In genomic region chr10:11039323-11039722, GRCm38 (mm10) we compare ENCODE assay signal across 31 mouse cellular contexts. TPM values are rescaled to one million over a fixed set of nuclear protein-coding genes. Genes with fewer than 3 reads are reported as not detected.
DNase-seq lines count a peak whose midpoint lies in the region; ATAC-seq and TF ChIP-seq lines count a peak whose summit lies in the region.
"Had no signal": no experiment of that assay in that cellular context is flagged by ENCODE, and none has a peak within 500 bp of the region (broad histone marks: within the 10 kb centered on the region; RNA-seq: fewer than 3 reads in every experiment).

No protein-coding gene starts in this region.

- ATAC-seq in intestine, postnatal 0 days, result no peak
- no peak for ATAC-seq in intestine, embryonic 16.5 days
- ATAC-seq: forebrain, embryonic 13.5 days; inflammation-experienced regulatory T-cells, adult 6 months; lung, postnatal 0 days had no signal

- 0 out of 2 replicates have a peak, but pooled peaks have one; percentile 18 for TF ChIP-seq CTCF in intestine, postnatal 0 days (IDR thresholded peaks at IDR 0.05; ENCODE audit: low read depth)
- peak in 1 of 2 experiments; percentile 70; a peak in 2 of 4 replicates for TF ChIP-seq CTCF in CH12.LX (conservative IDR thresholded peaks at IDR 0.05 in 1 of 2, IDR thresholded peaks at IDR 0.05 in 1 of 2; ENCODE audit: low read depth in 2 of 2, low read length in 2 of 2)

- no peaks in the 10 kb centered on the region for H3K9me3 ChIP-seq in intestine, postnatal 0 days (ENCODE audit: control insufficient read depth)
- no peaks in the 10 kb centered on the region for H3K9me3 ChIP-seq in intestine, embryonic 16.5 days (ENCODE audit: control insufficient read depth, low read length)
- H3K9me3 ChIP-seq in CH12.LX (replicated peaks; ENCODE audit: low read length), result no peaks in the 10 kb centered on the region
- H3K9me3 ChIP-seq: embryonic facial prominence, embryonic 13.5 days; forebrain, embryonic 13.5 days; heart, embryonic 10.5 days; midbrain, embryonic 10.5 days; neural tube, embryonic 15.5 days; stomach, embryonic 15.5 days had no signal

- H3K36me3 ChIP-seq in intestine, postnatal 0 days (ENCODE audit: control insufficient read depth, insufficient read depth), result no peaks in the 10 kb centered on the region
- H3K36me3 ChIP-seq in intestine, embryonic 16.5 days (ENCODE audit: control insufficient read depth, insufficient read depth, low read length), result no peaks in the 10 kb centered on the region
- H3K36me3 ChIP-seq in CH12.LX (replicated peaks in 1 of 2; ENCODE audit: control insufficient read depth in 1 of 2, insufficient read depth in 1 of 2, low read length in 1 of 2), result no peaks in the 10 kb centered on the region
- H3K36me3 ChIP-seq: embryonic facial prominence, embryonic 13.5 days; heart, embryonic 10.5 days; midbrain, embryonic 10.5 days; neural tube, embryonic 15.5 days; stomach, embryonic 15.5 days had no signal

- TF ChIP-seq POLR2A in CH12.LX (IDR thresholded peaks at IDR 0.05; ENCODE audit: low read depth, low read length), result no peak

- H3K27me3 ChIP-seq in intestine, postnatal 0 days (replicated peaks; ENCODE audit: control insufficient read depth, insufficient read depth, low read length), result no peaks in the 10 kb centered on the region
- H3K27me3 ChIP-seq in intestine, embryonic 16.5 days (replicated peaks; ENCODE audit: control insufficient read depth, insufficient read depth, low read length), result no peaks in the 10 kb centered on the region
- H3K27me3 ChIP-seq in CH12.LX (replicated peaks), result no peaks in the 10 kb centered on the region
- H3K27me3 ChIP-seq: embryonic facial prominence, embryonic 13.5 days; forebrain, embryonic 13.5 days; neural tube, embryonic 15.5 days; stomach, embryonic 15.5 days had no signal

- H3K4me3 ChIP-seq in intestine, postnatal 0 days (ENCODE audit: low read depth, low read length), result no peak overlapping the region
- H3K4me3 ChIP-seq in intestine, embryonic 16.5 days (ENCODE audit: low read length), result no peak overlapping the region
- no peak overlapping the region for H3K4me3 ChIP-seq in CH12.LX (replicated peaks in 1 of 3; ENCODE audit: low read depth in 2 of 3, low read length in 2 of 3, poor library complexity in 1 of 3)
- H3K4me3 ChIP-seq: embryonic facial prominence, embryonic 13.5 days; forebrain, embryonic 13.5 days; gastrocnemius, adult 2 months; heart, embryonic 10.5 days; midbrain, embryonic 10.5 days; neural tube, embryonic 15.5 days; stomach, embryonic 15.5 days had no signal

- no peaks in the 10 kb centered on the region for H3K4me1 ChIP-seq in intestine, postnatal 0 days (replicated peaks; ENCODE audit: control insufficient read depth, insufficient read depth, low read length)
- no peaks in the 10 kb centered on the region for H3K4me1 ChIP-seq in intestine, embryonic 16.5 days (ENCODE audit: control insufficient read depth, insufficient read depth, low read length)
- peaks cover 0 to 3% of the 10 kb centered on the region in 2 experiments; a peak in 1 of 4 replicates for H3K4me1 ChIP-seq in CH12.LX (ENCODE audit: control insufficient read depth in 1 of 2, insufficient read depth in 2 of 2)
- H3K4me1 ChIP-seq: embryonic facial prominence, embryonic 13.5 days; forebrain, embryonic 13.5 days; heart, embryonic 10.5 days; midbrain, embryonic 10.5 days; neural tube, embryonic 15.5 days; stomach, embryonic 15.5 days had no signal

- peak; percentile 10 for DNase-seq in 3T3-L1 (ENCODE audit: low read depth, low spot score)
- DNase-seq in CH12.LX (ENCODE audit: extremely low read depth), result peak; percentile 11
- peak; percentile 8 for DNase-seq in NIH3T3 (ENCODE audit: low read depth)
- no peak for DNase-seq in left cerebral cortex, adult 11 months (ENCODE audit: low spot score)
- no peak for DNase-seq in cerebellum, postnatal 4 days (ENCODE audit: low spot score in 2 of 2)
- no peak for DNase-seq in layer of hippocampus, postnatal 14 days (ENCODE audit: low spot score in 2 of 2)
- DNase-seq: adrenal gland, adult 2 months; cerebellum, adult 11-12 months; cerebellum, postnatal 14 days; embryo, embryonic 11 days; gastrocnemius, adult 2 months; heart, postnatal 10 days; kidney, adult 8-10 months; kidney, postnatal 36 days; layer of hippocampus, adult 9-11 months; right cerebral cortex, adult 18-20 months; thymus, adult 2 months; thymus, postnatal 4 days had no signal

- in situ Hi-C loops in CH12.LX (cut with MboI; ENCODE audit: low pct_ligation_motif_present, low pct_unique_long_range_greater_than_20kb, low sequenced_read_pairs), result no loop called here

- H3K27ac ChIP-seq in intestine, postnatal 0 days (ENCODE audit: low read depth, low read length), result no peak overlapping the region
- H3K27ac ChIP-seq in intestine, embryonic 16.5 days (ENCODE audit: low read length), result no peak overlapping the region
- no peak overlapping the region for H3K27ac ChIP-seq in CH12.LX (ENCODE audit: insufficient read depth, low read depth)
- H3K27ac ChIP-seq: embryonic facial prominence, embryonic 13.5 days; forebrain, embryonic 13.5 days; gastrocnemius, adult 2 months; heart, embryonic 10.5 days; midbrain, embryonic 10.5 days; neural tube, embryonic 15.5 days; stomach, embryonic 15.5 days had no signal

- H3K9ac ChIP-seq in intestine, postnatal 0 days (ENCODE audit: low read depth, low read length), result no peak overlapping the region
- no peak overlapping the region for H3K9ac ChIP-seq in intestine, embryonic 16.5 days (ENCODE audit: low read depth, low read length)
- no peak overlapping the region for H3K9ac ChIP-seq in CH12.LX (ENCODE audit: insufficient read depth, low read depth)
- H3K9ac ChIP-seq: embryonic facial prominence, embryonic 13.5 days; forebrain, embryonic 13.5 days; neural tube, embryonic 15.5 days; stomach, embryonic 15.5 days had no signal

- peak; percentile 27 for TF ChIP-seq RAD21 in CH12.LX (IDR thresholded peaks at IDR 0.05; ENCODE audit: low read depth, low read length)

- no peaks in the 10 kb centered on the region for H3K79me2 ChIP-seq in CH12.LX (replicated peaks; ENCODE audit: control insufficient read depth, extremely low read depth, insufficient read depth, poor library complexity, severe bottlenecking)

- no peak for TF ChIP-seq EP300 in CH12.LX (IDR thresholded peaks at IDR 0.05; ENCODE audit: low read length)

- dilution Hi-C loops in CH12.LX (cut with MboI; ENCODE audit: extremely low pct_ligation_motif_present, extremely low pct_unique_long_range_greater_than_20kb, low sequenced_read_pairs), result no loop called here

- no peak overlapping the region for H3K4me2 ChIP-seq in intestine, postnatal 0 days (replicated peaks; ENCODE audit: low read depth)
- H3K4me2 ChIP-seq in intestine, embryonic 16.5 days (ENCODE audit: low read depth, low read length), result no peak overlapping the region
- no peak overlapping the region for H3K4me2 ChIP-seq in CH12.LX (ENCODE audit: insufficient read depth, low read depth, poor library complexity, severe bottlenecking)
- H3K4me2 ChIP-seq: embryonic facial prominence, embryonic 13.5 days; forebrain, embryonic 13.5 days; neural tube, embryonic 15.5 days; stomach, embryonic 15.5 days had no signal

TF ChIP-seq in CH12.LX, 34 proteins besides CTCF, POLR2A, EP300 and RAD21:
- TF ChIP-seq MYC (IDR thresholded peaks at IDR 0.05; ENCODE audit: low read depth, low read length) (no peak), SMC3 (IDR thresholded peaks at IDR 0.05; ENCODE audit: low read depth, low read length) (peak; percentile 41), BHLHE40 (IDR thresholded peaks at IDR 0.05; ENCODE audit: low read depth, low read length) (no peak), MAFK (IDR thresholded peaks at IDR 0.05; ENCODE audit: insufficient replicate concordance, low read length) (no peak), KAT2A (IDR thresholded peaks at IDR 0.05; ENCODE audit: insufficient replicate concordance, low read length) (no peak), TBP (conservative IDR thresholded peaks at IDR 0.05; ENCODE audit: low read depth, low read length) (no peak)

RNA-seq across cellular contexts. Expression of gene Grm1, which starts 42.8 kb away (rescaled TPM):
- polyA plus RNA-seq in intestine, postnatal 0 days (2015; fragmentation: Nextera tagmentation; extraction: Ambion mirVana), result not detected in 2 replicates
- 0.09 TPM in 1 of 2 replicates, not detected in the other for polyA plus RNA-seq in intestine, embryonic 16.5 days (2015; fragmentation: Nextera tagmentation; extraction: Ambion mirVana)
- not detected in 2 replicates for total RNA-seq in CH12.LX (2012; rRNA removed)
- total RNA-seq in CH12.LX (2014; rRNA removed), result not detected in 2 replicates
- not detected in 2 replicates for polyA plus RNA-seq in CH12.LX (2012; ENCODE audit: insufficient read length, low read depth)
- total RNA-seq in layer of hippocampus, postnatal 14 days (2021), result 10 to 100 TPM; 50.2 to 53.0 TPM
- total RNA-seq: adrenal gland, adult 2 months; liver, adult 2 months had no signal
- polyA plus RNA-seq: adrenal gland, adult 2 months; hindbrain, embryonic 11.5 days; inflammation-experienced regulatory T-cells, adult 6 months; liver, adult 2 months; liver, embryonic 16.5 days; lung, postnatal 0 days had no signal

Comparison
In these comparisons a context has a peak if more than half of its experiments do, and no peak if none do; other contexts are left out.
1. DNase-seq: peak in 3T3-L1 (single experiment), CH12.LX (single experiment) and NIH3T3 (single experiment); none in left cerebral cortex, adult 11 months (single experiment), cerebellum, postnatal 4 days (0 of 2) and layer of hippocampus, postnatal 14 days (0 of 2).